Mouse (Mus musculus) c-Kit-positive CD71-positive TER-119-negative erythroid progenitor cells, embryonic 14.5 days (primary cell): ENCODE measurements at regions not wholly inside any gene's neighbourhood (a gene's known extent, or its start where the extent isn't known, plus 50 kb on each side); places are given as distances from the start of the nearest gene placed in this dataset.
"Not testable (repeated sequence)": the region's sequence is repeated elsewhere in the genome, so short reads cannot be mapped to it uniquely, and the experiment has no call there.

Experiments
- DNase-seq: peaks from one replicate; pipeline ENCODE4 v3.0.0-alpha.2; 2013; ENCODE audit warnings: low read depth

GRCm38 (mm10) chr16:89718921-89719320 is 147.9 kb upstream of the Krtap11-1 start:
- DNase-seq = no peak

- DNase-seq = not testable (repeated sequence)
These were observed 144.7 kb upstream of the Krtap11-1 start for GRCm38 (mm10) chr16:89715716-89716115.

- DNase-seq = no peak
These were observed 133.3 kb upstream of the Krtap11-1 start for GRCm38 (mm10) chr16:89704316-89704715.

DNA sequence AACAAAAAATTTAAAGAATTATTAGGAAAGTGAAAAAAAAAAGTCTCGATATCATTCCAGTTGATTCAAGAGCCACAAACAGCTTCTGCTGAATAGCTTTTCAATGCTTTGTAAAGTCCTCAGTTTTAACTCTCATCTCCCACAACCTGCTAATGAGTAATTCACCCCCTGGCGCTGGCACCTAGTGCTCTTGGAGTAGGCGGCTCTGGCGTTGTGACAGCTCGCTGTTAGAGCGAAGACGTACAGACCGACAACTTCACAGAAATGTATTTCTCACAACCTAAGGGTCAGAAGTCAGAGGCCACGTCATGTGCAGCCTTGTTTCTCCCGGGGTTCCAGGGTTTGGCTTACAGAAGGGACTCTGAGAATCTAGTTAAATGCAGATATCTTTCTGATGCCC is 132.2 kb upstream of the Krtap11-1 start:
- no peak for DNase-seq

- no peak for DNase-seq
These were observed 131.4 kb upstream of the Krtap11-1 start for GRCm38 (mm10) chr16:89702406-89702805.

- DNase-seq = no peak
These were observed 130.8 kb upstream of the Krtap11-1 start for GRCm38 (mm10) chr16:89701741-89702140.

DNA sequence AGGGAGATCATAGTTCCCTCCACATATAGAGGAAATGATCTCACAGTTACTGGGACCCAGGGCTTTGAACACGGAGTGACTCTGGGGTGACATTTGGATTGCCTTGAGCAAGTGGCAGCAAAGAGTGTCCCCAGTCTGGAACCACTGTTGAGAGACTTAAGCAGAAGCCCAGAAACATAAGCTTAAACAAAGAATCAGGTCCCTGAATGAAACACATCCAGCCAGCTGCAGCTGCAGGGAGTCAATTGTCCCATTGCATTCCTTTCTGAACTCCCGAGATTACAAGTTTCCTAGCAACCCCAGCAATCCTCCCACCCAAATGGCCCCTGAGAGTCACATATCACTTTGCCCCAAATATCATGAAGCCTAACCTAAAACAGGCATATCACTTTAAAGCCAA is 128.7 kb upstream of the Krtap11-1 start:
- no peak for DNase-seq

DNA sequence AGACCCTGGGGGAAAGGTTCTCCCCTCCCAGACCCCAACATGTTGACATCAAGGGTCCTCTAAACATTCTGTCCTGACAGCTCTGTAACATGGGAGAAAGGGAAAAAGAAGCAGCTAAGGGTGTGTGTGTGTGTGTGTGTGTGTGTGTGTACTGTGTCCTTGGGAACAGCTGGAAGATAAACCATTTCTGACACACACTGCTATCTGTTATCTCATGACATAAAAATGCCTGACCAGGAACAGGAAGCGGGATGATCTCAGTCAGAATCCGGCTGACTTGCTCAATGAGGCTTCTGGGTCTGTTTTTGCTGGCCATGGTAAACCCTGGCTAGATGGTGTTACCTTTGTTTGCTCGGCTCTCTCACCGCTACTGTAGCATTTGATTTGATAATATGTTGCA is 124.8 kb upstream of the Krtap11-1 start:
- no peak for DNase-seq

DNA sequence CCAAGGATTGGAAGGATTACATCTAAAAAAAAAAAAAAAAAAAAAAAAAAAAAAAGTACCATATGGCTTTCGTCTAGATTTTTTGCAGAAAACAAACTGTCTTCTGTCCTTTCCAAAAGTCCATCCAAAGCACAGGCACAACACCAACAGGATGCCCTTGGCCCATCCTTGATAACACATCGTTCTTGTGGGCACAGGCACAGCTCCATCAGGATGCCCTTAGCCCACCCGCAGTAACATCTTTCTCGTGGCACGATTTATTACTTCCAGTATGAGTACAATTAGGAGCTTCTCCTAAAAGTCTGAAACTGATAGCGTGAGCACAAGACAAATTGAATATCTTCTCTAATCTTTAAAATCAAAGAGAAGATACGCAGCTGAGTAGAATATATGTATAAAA is 124.4 kb upstream of the Krtap11-1 start:
- no peak for DNase-seq

- no peak for DNase-seq
These were observed 122.3 kb upstream of the Krtap11-1 start for GRCm38 (mm10) chr16:89693321-89693720.

DNA sequence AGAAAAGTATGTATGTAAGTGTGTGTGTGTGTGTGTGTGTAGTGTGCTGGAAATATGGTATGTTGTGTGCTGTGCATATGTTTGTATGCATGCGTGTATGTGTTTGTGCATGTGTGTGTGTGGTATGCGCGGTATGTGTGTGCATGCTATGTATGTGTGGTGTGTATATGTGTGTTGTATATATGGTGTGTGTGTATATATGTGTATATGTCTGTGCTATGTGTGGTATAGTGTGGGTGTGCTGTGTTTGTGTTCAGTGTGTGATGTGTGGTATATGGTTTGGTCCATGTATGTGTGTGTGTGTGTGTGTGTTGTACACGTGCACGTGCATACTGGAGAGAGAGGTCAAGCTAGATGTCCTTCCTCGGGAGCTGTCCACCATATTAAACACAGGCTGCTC is 108.5 kb upstream of the Krtap11-1 start:
- no peak for DNase-seq

DNA sequence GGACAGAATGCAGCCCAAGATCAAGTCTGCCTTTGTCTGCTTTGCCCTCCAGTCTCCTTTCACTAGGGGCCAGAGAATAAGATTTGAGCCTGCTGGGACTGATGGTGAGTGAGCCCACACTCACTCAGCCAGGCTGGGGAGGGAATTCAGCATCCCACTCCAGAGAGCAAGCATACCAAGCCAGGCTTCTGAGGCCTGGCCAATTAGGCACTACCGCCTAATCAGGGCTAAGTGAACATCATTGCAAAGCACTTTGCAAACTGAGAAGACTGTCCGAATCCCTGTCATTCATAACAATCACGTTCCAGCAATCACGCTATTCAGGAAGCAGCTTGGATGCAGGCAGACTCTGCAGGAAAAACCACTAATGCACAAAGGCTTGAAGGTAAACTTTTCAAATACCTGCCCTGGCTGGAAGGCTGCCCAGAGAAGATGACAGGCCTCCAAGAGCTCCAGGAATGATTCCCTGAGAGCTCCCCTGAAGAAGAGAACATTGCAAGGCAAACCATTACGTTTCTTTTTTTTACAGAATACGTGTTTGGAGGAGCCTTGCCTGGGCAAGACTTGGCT is 107.5 kb upstream of the Krtap11-1 start:
- no peak for DNase-seq

- DNase-seq = peak; percentile 6
These were observed 104.2 kb upstream of the Krtap11-1 start for GRCm38 (mm10) chr16:89675009-89675785.

DNA sequence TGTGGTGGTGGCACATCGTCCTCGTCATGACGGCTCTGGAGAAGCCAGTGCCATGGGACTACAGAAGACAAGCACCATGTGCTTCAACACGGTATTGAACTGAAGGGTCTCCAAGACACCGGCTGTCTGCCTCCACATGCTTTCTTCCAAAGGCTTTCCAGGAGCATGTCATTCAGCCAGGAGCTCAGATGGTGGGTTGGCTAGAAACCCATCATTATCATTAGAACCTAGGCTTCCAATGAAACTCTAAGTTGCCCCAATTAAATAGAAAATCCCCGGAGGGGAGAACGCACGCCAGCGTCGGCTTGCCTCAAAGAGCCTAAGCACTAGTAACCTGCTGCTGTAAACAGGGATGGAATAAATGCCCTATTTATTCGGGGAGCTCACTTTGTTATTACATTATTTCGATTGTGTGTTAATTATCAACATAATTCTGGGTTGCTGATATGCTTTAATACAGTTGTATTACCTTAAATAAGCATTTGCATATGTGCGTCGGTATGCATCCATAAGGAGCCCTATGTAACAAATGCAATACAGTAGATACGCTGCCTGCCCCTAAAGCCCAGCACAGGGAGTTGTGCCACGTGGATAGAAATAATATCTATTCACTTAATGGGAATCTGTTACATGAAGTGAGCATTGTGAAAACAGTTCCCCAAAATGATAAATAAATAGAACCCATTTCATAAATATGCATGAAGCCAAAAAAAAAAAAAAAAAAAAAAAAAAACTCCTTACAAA is 103.3 kb upstream of the Krtap11-1 start:
- DNase-seq = no peak

DNA sequence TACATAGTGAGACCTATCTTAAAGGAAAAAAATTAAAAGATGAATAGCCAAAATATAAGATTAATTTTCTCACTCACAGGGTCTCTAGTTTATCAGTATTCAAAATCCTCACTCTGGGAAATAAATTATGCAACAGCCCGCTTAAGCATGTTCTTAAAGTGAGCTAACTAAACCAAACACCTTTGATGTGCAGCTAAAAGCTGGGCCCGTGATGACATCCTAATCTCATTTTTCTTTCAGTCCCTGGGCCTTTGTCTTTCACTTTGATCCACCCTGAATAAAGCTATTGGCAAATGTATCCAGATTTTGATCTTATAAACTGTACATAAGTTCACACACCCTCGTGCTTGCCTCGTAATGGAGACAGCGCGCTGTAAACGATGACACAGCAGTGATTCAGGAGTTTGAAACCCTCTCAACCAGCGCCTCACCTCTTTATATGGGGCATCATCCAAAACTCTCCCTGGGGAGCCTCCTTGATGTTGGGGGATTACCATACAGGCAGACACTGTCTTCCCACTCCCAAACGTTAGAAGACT is 100.3 kb upstream of the Krtap11-1 start:
- DNase-seq = no peak

- DNase-seq = no peak
These were observed 89.1 kb upstream of the Krtap11-1 start for GRCm38 (mm10) chr16:89660071-89660470.

DNA sequence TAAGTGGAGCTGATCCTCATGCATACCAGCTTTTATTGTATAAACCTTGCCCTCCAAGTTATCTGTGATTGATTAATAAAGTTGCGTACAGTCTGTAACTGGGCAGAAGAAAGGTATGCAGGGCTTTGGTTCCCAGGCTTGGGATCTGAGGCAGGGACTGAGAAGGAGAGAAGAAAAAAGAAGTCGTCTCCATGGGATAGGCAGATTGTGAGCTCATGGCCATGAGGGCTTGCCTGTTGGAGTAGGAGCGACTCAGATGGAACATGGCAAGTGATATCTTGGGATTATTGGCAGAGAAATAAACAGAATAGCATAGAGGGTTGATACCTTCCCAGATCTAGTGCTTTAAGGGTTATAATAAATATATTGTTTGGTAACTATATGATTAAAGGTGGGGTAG is 85.1 kb upstream of the Krtap11-1 start:
- no peak for DNase-seq

DNA sequence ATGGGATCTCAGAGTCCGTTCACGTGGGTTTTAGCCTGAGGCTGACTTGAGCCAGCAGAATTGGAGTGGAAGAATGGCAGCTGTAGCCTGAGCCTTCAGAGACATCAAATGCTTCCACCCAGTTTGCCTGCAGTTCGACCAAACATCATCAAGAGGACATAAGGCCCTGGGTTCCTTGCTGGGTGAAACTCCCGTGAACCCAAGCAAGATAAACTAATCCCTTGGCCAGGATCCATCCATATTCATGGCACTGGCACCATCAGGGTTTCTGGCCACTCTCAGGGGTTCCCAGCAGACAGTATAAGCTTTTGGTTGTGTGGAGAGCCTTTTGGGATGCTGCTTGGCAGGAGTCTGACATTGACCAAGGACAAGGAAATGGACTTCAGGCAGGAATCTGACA is 77.7 kb upstream of the Krtap11-1 start:
- DNase-seq = no peak

GRCm38 (mm10) chr16:89633917-89634601 is 63.1 kb upstream of the Krtap11-1 start:
- DNase-seq = no peak

GRCm38 (mm10) chr16:89632114-89632622 is 61.2 kb upstream of the Krtap11-1 start:
- no peak for DNase-seq

GRCm38 (mm10) chr16:89631396-89632113 is 60.6 kb upstream of the Krtap11-1 start:
- DNase-seq = no peak
